Mouse (Mus musculus) adrenal gland, postnatal 25 days (tissue): ENCODE measurements around the gene Kcnc1. TPM values are rescaled to one million over a fixed set of nuclear protein-coding genes. Genes with fewer than 3 reads are reported as not detected.

Experiments used
- DNase-seq: peaks from one replicate; pipeline ENCODE4 v3.0.0; 2021; ENCODE audit warnings: mixed read lengths
- total RNA-seq: library from RNA; stranded (reverse); gene quantifications from 2 replicates; pipeline ENCODE4 v1.2.3, GENCODE M21; 2021

Kcnc1 gene
- total RNA-seq, 1 experiment from 2014 or later = 0.33 TPM

DNA sequence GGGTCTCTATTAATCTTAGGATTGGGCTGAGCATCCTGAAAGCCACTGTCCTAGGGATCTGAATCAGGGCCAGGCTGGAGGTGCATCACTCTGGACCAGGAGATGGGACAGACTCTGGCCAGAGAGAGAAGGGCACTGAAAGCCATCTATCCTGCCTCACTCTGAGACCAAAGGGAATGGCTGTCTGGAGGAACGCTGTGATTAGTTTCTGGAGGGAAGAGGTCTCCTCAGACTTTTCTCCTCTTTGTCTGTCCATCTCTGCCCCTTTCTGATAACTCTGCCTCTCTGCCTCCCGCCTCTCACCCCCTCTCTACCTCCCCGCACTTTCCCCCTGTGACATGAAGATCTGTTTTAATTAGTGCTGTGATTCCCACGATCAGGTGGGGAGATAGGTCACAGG, 1.4 kb upstream of the Kcnc1 start:
- DNase-seq = no peak

DNA sequence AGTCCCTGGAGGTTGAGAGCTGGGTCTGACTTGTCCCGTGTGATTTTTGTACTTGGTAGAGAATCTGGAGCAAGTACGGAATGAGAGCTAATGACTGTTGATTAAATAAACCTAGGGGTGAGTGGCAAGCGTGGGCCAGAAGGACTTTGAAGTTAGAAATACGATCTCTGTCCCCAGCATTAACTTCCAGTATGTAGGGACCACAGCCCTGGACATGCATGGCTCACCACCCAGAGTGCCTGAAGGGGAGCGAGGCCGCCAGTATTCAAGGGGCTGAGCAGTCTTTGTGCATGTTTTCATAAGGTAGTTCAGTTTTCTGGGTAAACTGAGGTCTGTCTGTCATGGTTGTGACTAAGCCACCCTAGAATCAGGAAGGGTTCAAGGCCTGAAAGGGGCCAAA, 726 bp upstream of the Kcnc1 start:
- DNase-seq = no peak

DNA sequence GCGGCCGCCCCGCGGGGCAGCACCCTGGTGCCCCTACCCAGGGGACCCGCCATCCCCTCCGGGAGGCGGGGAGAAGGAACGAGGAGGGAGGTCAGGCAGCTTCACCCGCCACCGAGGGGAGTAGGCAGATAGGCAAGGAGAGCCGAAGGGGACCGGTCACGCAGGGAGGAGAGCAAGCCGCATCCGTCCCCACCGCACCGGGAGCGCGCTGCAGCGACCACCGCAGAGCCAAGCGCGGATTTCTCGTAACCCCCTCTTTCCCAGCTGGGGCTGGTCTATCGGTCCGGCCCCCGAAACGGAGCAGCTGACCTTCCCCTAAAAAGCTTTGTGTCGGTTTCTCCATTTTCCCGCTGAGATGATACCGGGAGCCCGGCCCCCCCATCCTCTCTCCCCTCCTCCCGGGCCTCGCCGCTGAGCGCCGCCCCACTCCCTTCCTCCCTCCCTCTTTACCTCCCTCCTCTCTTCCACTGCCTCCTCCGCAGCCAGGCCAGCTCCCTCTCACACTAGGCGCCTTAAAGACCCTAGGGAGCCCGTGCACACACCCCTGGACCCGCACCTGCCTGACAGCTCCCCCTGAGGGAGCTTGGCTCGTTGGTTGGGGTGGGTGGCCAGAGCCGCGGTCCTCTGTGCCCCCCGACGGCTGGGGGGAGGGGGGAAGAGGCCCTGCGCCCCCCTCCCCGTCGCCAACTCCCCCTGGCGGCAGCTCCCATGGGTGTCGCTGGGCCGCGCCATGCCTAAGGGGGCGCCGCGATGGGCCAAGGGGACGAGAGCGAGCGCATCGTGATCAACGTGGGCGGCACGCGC, 833 bp downstream of the Kcnc1 start:
- no peak for DNase-seq

GRCm38 (mm10) chr7:46397732-46398333, 1.5 kb downstream of the Kcnc1 start:
- no peak for DNase-seq

- no peak for DNase-seq
These were observed 2.3 kb downstream of the Kcnc1 start for GRCm38 (mm10) chr7:46398612-46399011.

DNA sequence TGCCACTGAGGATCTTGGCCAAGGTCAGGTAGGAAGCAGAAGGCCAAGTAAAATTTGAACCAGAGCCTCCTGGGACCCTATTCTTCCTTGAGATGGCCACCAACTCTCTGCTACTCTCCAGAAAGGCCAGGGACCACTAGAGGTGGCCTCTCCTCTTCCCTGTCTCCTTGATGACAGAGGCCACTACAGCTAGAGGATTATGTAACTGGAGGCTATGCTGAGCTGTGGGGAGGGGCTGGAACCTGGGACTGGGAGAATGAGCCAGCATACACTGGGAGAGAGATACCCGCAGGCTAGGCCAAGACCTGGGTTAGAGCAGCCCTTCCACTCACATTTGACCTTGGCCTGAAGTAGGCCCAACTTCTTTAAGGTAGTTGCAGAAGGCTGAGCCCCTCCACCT, 3.4 kb downstream of the Kcnc1 start:
- no peak for DNase-seq

DNA sequence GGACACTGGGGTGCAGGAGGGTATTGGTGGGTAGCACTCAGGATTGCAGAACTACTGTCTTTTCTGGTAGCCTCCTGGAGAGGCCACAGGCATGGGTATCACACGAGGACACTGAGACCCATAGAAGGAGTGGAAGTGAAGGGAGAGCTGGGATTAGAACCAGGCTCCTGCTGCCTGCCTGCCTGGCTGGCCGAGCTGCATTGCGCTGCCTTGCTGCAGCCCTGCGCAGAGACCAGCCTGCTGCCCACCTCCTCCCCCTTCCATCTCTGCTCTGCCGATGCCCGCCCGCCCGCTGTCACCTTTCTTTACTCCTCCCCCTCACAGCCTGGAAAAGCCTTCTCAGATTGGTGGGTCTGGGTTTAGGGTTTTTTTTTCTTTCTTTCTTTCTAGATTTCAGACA, 4.0 kb downstream of the Kcnc1 start:
- DNase-seq = no peak

DNA sequence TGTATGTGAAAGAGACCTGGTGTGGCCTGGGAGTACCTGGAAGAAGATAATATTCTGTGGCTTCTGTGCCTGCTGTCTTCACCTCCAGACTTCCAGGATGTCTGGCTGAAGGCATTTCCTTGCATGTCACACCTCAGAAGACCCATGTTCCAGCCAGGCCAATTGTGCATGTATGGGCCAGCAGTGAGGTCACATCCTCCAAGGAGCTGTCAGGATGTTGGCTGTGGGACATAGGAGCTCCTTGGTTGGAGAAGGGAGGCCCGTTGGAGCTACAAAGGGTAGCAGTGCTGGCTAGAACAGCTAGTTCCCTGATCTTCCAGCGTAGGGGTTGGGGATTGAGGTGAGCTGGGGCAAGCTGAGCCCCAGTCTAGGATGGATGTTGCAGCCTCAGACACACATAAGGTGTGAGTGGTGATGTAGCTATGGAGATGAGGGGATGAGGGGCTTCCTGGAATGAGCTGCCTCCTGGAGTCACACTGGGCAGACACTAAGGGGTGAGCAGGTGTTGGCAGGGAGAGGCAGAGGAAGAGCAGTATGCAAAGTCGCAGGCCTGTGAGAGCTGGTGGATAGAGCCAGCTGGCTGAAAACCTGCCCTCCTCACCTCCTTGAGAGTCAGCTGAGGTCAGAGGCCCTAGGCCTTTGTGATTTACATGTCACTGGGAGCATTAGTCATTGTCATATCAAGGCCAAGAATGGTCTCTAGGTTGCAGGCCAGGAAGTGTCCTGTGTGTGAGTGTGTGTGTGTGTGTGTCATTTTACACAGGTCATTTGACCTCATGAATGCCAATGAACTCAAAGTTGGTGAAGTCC, 5.3 kb downstream of the Kcnc1 start:
- DNase-seq = no peak

DNA sequence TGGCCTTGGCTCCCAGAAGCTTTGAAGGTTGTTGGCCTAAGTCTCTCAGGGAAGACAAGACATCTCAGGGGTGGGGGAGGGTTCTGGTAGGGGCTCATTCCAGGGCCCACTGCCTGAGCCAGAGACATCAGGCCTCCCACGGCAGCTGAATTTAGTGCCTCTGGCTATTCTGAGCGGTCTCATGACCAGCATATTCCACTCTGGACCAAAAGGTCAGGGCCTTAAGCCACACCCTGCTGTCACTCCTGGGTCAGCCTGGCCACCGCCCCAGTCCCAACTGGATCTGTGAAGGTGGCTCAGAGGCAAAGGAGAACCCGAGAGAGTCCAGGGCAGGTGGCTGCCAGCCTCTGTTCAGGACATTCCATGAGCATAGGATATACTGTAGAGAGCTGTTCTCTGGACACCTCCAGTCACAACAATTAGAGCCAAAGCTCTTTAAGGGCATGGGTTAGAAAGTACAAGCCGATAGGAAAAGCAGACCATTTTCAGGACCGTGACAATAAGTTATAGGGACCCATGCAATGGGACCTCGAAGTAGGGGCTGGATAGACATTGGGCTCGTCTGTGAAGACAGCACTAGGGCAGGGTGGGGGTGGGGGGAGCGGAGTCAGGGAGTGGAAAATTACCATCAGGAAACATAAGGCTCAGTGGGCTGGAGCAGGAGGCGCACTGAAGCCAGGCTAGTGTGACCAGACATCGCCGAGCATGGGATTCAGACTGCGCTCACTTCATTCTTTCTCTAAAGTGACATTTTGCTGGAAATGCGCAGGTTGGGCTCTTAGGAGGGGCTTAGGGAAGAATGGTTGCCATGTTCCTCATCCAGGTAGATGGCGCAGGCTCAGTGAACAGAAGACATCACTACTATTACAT, 7.6 kb downstream of the Kcnc1 start:
- no peak for DNase-seq

DNA sequence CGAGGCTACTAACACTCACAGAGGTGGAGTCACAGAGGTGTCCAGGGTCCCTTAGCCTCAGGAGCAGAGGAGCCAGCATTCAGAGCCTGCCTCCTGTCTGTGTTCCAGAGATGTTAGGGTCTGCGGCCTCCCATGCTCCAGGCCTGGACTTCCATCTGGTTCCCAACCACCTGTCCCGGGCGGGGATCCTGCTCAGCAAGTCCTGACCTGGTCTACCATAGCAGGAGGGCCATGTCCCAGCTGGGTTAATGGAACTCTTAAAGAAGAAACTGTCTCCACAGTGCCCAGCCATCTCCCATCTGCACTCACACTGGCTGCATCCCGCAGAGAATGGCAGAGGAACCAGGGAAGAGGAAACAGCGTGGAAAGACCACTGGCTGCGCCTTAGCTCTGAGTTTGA, 8.5 kb downstream of the Kcnc1 start:
- DNase-seq = no peak

DNA sequence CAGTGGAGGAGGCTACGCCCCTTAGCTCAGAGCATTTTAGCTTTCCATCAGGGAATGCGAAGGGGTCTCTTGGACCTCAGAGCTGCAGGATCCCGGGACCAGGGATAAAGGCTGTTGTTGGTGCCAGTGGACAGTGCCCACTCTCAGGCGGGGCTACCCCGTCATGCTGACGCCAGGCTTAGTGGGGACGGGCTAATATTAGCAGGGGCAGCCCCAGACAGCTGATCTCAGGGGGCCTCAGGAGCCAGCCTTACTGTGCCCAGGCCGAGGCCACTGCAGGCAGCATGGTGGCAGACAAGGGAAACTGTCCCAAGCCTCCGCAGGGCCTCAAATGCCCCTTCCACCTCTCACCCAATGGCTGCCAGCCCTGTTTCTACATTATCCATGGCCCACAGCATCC, 12.3 kb downstream of the Kcnc1 start:
- no peak for DNase-seq

GRCm38 (mm10) chr7:46409204-46409789, 13.0 kb downstream of the Kcnc1 start:
- no peak for DNase-seq

DNA sequence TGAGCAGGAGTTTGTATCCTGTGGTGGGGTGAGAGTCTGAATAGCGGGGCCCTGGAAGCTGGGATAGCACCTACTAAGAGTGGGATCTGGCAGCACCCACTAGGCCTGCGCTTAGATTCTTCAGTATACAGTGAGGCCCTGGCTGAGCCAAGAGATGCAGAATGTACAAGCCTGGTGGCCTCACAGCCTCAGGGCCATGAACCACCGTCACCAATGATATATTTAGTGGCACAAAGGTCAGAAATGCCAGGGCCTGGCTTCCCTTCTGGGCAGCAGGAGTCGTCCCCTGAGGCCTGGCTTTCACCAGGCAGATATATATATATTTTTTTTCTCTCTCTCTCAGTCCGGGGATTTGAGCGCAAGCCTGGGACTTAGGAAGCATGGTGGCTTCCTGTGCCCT, 14.4 kb downstream of the Kcnc1 start:
- DNase-seq = no peak

DNA sequence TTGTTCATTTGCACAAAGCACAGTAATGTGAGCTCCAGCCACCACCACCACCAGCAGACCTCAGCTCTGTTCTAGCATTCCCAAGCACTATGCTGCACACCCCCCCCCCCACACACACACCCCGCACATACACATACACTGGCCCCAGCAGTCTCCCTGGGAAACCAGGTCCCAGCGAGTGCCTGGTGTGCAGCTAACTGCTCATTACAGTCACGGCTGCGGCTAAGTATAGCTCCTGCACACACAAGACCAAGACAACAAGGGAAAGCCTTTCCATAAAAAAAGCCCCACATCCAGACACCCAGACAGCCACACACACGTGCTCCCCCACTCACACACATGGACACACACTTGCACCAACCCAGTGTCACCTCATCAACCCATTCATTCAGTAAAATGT, 16.5 kb downstream of the Kcnc1 start:
- DNase-seq = no peak

DNA sequence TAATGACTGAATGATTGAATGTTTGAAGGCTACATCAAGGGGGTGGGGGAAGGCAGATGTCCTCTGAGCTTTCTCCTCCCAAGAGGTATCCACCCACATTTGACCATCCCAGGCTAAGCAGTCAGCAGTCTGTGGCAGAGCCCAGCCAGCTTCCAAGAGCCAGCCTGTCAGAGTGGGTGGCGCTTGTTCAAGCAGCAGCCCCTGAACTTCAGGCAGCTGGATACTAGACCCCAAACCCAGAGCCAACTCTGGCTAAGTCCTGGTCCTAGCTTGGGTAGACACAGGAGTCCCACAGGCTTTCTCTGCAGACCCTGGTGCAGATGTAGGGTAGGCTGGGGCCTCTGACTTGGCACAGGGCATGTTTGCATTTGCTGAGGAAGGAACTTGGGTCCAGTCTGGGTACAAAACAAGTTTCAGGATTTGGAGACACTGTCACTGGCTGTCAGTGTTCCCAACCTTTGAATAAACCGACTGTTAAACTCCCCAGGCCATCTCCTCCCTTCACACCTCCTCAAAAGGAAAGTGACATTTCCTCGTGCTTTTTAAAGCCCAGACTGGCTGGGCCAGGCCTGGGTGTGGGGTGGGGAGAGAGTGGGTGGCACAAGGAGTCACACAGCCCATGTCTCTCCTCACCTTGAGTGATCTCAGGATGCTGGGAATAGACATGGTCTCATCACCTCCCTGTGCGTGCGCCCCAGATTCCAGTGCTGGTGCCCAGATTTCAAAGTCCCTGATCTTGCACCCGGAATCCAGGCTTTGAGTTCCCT, 17.8 kb downstream of the Kcnc1 start:
- DNase-seq = no peak

DNA sequence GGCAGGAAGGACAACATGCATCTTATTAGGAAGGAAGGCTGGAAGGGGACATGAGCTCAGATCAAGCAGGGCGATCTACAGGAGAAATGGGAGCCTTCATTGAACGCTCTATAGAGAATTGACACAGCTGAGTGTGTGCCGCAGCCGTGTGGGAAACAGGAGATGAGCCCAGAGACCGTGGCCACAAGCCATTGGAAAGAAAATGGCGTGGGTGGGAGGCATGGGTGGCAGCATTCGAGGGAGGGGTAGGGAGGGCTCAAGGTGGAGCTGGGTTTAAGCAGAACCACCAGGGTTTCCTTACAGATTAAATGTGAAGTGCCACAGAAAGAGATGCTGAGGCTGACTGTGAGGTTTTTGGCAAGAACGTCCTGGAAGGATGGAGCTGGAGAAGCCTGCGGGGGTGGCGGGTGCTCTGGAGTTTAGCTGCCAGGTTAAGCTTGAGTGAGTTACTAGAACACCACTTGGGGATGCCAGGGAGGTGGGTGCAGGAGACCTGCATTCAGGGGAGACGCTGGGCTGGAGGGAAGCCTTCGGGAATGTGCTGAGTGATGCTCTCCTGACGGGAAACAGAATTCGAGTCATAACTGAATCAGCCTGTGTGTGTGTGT, 19.6 kb downstream of the Kcnc1 start:
- DNase-seq = no peak

- no peak for DNase-seq
These were observed 21.2 kb downstream of the Kcnc1 start for GRCm38 (mm10) chr7:46417467-46417866.

- DNase-seq = no peak
These were observed 21.9 kb downstream of the Kcnc1 start for GRCm38 (mm10) chr7:46418102-46418622.

DNA sequence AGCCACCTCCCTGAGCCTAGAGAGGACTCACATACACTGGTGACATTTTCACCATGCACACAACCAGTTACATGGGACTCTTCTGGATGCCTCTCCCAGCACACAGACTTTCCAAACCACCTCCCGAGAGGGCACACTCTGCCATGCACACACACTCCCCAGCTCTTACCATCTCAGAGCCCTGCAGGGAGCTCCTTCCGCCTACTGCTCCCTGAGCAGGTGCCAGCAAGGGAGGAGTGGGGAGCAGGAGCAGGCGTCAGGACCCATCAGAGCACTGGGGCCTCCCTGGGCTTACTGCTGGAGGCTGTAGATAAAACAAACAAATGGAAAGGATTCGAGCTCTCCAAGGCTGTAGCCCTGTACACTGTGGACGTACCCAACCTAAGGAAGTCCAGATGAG, 25.2 kb downstream of the Kcnc1 start:
- no peak for DNase-seq

GRCm38 (mm10) chr7:46422052-46422763, 25.9 kb downstream of the Kcnc1 start:
- no peak for DNase-seq
